Mouse (Mus musculus) Patski (cell line): ENCODE measurements at regions not wholly inside any gene's neighbourhood (a gene's known extent, or its start where the extent isn't known, plus 50 kb on each side); places are given as distances from the start of the nearest gene placed in this dataset.

ENCODE experiments used
- ATAC-seq: fragments of 100-300 bp; one replicate; pipeline ENCODE4 v1.8.0; 2021
- CTCF ChIA-PET: fragments of 350-600 bp; sonication (Branson Sonifier 250); formaldehyde crosslinking; loops from one replicate; lab custom pipeline; 2022; ENCODE audit warnings: inconsistent platforms; lab: Charles Lee
- POLR2A ChIA-PET: fragments of 350-600 bp; sonication (Branson Sonifier 250); formaldehyde crosslinking; loops from one replicate; lab custom pipeline; 2022; ENCODE audit warnings: antibody characterized with exemption, inconsistent platforms; lab: Charles Lee
- DNase-seq: peaks from one replicate; pipeline ENCODE4 v3.0.0-alpha.2; 2011; ENCODE audit warnings: low read depth, low spot score
- H3K27me3 ChIP-seq: fragments of 371-371 bp; one replicate; pipeline ENCODE4 v1.5.1; 2021
- CTCF ChIP-seq: fragments of 100-300 bp; IDR thresholded peaks from one replicate; pipeline ENCODE4 v1.5.1; 2021
- in situ Hi-C: fragments of 300-500 bp; cut with MboI; formaldehyde crosslinking; loops from 3 replicates; pipeline ENCODE4 v1.11.1; 2018; ENCODE audit warnings: low pct_unique_long_range_greater_than_20kb, mixed read lengths

- no peak for DNase-seq
- ATAC-seq: no peak
- TF ChIP-seq CTCF: no peak
- ChIA-PET CTCF (interaction anchor here (1.2 kb wide), 1 partner anchor 22 kb away, joined by 3 read pairs; no protein-coding TSS in a partner anchor), POLR2A (interaction anchor here (0.8 kb wide), 1 partner anchor 16 kb away, joined by 3 read pairs; no protein-coding TSS in a partner anchor)
- in situ Hi-C loops: no loop called here
- peaks cover 42% of the 10 kb centered on the region for H3K27me3 ChIP-seq
Measured at GRCm38 (mm10) chr13:116514640-116515311, 205.3 kb upstream of the Isl1 start.

- in situ Hi-C loops: no loop called here
- ATAC-seq (no peak), DNase-seq (no peak)
- H3K27me3 ChIP-seq: peaks cover 38% of the 10 kb centered on the region
- no peak for TF ChIP-seq CTCF
- CTCF ChIA-PET: no interaction called here
- POLR2A ChIA-PET: interaction anchor here (0.8 kb wide), 1 partner anchor 16 kb away, joined by 3 read pairs; no protein-coding TSS in a partner anchor
Measured at GRCm38 (mm10) chr13:116514256-116514639, 204.8 kb upstream of the Isl1 start.

GRCm38 (mm10) chr13:116512398-116512797 lies 202.9 kb upstream of the Isl1 start:
- DNase-seq: no peak
- ATAC-seq: no peak
- in situ Hi-C loops: no loop called here
- TF ChIP-seq CTCF: no peak
- POLR2A ChIA-PET: no interaction called here
- H3K27me3 ChIP-seq: peaks cover 30% of the 10 kb centered on the region
- CTCF ChIA-PET: no interaction called here

DNA sequence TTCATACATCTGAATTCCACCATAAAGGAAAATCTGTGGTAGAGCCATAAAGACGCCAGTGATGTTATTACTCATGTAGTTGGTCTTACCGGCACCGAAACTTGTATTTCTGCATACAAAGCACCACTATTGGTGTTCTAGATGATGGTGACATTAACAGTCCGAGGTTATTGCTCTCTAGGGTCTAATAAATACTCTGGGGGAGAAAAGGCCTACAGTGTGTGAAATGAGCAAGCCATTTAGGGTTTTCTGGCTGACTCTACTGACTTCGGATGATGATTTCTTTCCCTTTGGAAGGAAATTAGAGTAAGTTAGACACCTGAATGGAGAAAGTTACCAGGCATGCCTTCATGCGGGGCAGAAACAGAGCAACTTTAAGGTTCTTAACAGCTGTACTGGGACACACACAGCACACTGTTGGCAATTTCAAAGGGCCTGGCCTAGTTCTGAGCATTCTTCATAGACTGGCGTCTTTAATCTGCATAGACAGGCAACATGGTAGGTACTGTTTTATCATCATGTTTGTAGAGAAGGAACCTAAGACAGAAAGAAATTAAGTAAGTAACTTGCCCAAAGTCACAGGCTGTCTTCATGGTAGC lies 198.8 kb upstream of the Isl1 start:
- ChIA-PET CTCF (no interaction called here), POLR2A (no interaction called here)
- in situ Hi-C loops: no loop called here
- H3K27me3 ChIP-seq: peaks cover 8% of the 10 kb centered on the region
- ATAC-seq (no peak), DNase-seq (no peak)
- TF ChIP-seq CTCF: no peak

- TF ChIP-seq CTCF: no peak
- DNase-seq (no peak), ATAC-seq (no peak)
- in situ Hi-C loops: no loop called here
- H3K27me3 ChIP-seq: peaks cover 11% of the 10 kb centered on the region
- CTCF ChIA-PET: no interaction called here
- POLR2A ChIA-PET: no interaction called here
Measured at GRCm38 (mm10) chr13:116497659-116498414, 188.3 kb upstream of the Isl1 start.

GRCm38 (mm10) chr13:116495641-116496040 lies 186.2 kb upstream of the Isl1 start:
- ChIA-PET CTCF (no interaction called here), POLR2A (no interaction called here)
- no peak for DNase-seq
- no peak for TF ChIP-seq CTCF
- in situ Hi-C loops: no loop called here
- peaks cover 10% of the 10 kb centered on the region for H3K27me3 ChIP-seq
- ATAC-seq: no peak

- no peak for TF ChIP-seq CTCF
- no peak for ATAC-seq
- DNase-seq: no peak
- ChIA-PET POLR2A (no interaction called here), CTCF (no interaction called here)
- H3K27me3 ChIP-seq: peaks cover 7% of the 10 kb centered on the region
- in situ Hi-C loops: no loop called here
Measured at GRCm38 (mm10) chr13:116489420-116489819, 179.9 kb upstream of the Isl1 start.

DNA sequence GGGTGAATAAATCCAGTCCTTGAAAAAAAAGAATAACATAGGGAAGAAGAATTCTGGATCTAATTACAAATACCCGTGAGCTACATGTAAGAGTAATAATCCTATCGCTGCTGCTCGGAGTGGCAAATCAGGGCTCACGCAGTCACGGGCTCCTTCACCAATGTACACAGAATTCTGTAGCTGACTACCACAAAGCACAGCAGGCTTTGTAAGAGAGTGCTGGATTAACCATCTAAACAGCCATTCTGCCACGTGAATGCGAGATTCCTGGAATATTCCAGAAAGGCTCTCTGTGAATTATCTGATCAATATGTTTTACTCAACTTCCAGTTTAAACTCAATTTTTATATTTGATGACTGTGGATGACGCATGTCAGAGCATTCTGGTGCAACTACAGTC lies 165.1 kb upstream of the Isl1 start:
- DNase-seq (no peak), ATAC-seq (no peak)
- ChIA-PET CTCF (no interaction called here), POLR2A (no interaction called here)
- TF ChIP-seq CTCF: no peak
- H3K27me3 ChIP-seq: peaks cover 6% of the 10 kb centered on the region
- in situ Hi-C loops: no loop called here

GRCm38 (mm10) chr13:116461757-116462156 lies 152.3 kb upstream of the Isl1 start:
- H3K27me3 ChIP-seq: no peaks in the 10 kb centered on the region
- ChIA-PET CTCF (no interaction called here), POLR2A (no interaction called here)
- ATAC-seq (no peak), DNase-seq (no peak)
- no peak for TF ChIP-seq CTCF
- in situ Hi-C loops: no loop called here

- POLR2A ChIA-PET: no interaction called here
- in situ Hi-C loops: no loop called here
- DNase-seq: no peak
Measured at GRCm38 (mm10) chr13:116443165-116443955, 133.9 kb upstream of the Isl1 start.

More at GRCm38 (mm10) chr13:116443165-116443955, 133.9 kb upstream of the Isl1 start:
- TF ChIP-seq CTCF: no peak
- no peak for ATAC-seq
- H3K27me3 ChIP-seq: peaks cover 4% of the 10 kb centered on the region
- CTCF ChIA-PET: no interaction called here
